Mouse (Mus musculus) forebrain, embryonic 12.5 days (tissue): Measurements from ENCODE around the gene Pon2. TPM values are rescaled to one million over a fixed set of nuclear protein-coding genes. Genes with fewer than 3 reads are reported as not detected.

Experiments
- ATAC-seq: fragments of 200-750 bp; cut with Nextera tagmentation; 2 replicates; pipeline ENCODE4 v1.8.0; 2017; ENCODE audit warnings: moderate TSS enrichment; ENCODE audit not compliant: low FRiP score
- H3K27ac ChIP-seq: fragments of 300-500 bp; sonication (generic); 2 replicates; pipeline ENCODE4 v1.5.1; 2016; ENCODE audit warnings: mild to moderate bottlenecking
- H3K27me3 ChIP-seq: fragments of 300-500 bp; sonication (generic); 2 replicates; pipeline ENCODE4 v1.6.1; 2016; ENCODE audit warnings: mild to moderate bottlenecking
- H3K36me3 ChIP-seq: fragments of 300-500 bp; sonication (generic); replicated peaks from 2 replicates; pipeline ENCODE4 v1.6.1; 2016; ENCODE audit warnings: mild to moderate bottlenecking
- H3K4me1 ChIP-seq: fragments of 300-500 bp; sonication (generic); 2 replicates; pipeline ENCODE4 v1.6.1; 2016
- H3K4me2 ChIP-seq: fragments of 300-500 bp; sonication (generic); 2 replicates; pipeline ENCODE4 v1.6.1; 2016; ENCODE audit warnings: mild to moderate bottlenecking, moderate library complexity
- H3K4me3 ChIP-seq: fragments of 300-500 bp; sonication (generic); replicated peaks from 2 replicates; pipeline ENCODE4 v1.5.1; 2016; ENCODE audit warnings: mild to moderate bottlenecking
- H3K9ac ChIP-seq: fragments of 300-500 bp; sonication (generic); 2 replicates; pipeline ENCODE4 v1.6.1; 2016; ENCODE audit warnings: mild to moderate bottlenecking
- H3K9me3 ChIP-seq: fragments of 300-500 bp; sonication (generic); 2 replicates; pipeline ENCODE4 v1.6.1; 2016
- WGBS: fragments of 180-500 bp; shearing (Covaris S2); methylation state at CpG from one replicate; pipeline ENCODE4 v1.1.7; 2016; 5-methylcytosine and 5-hydroxymethylcytosine counted together
- polyA plus RNA-seq: library from polyadenylated mRNA; unstranded; fragments of >200 nt; fragmentation: Nextera tagmentation; extraction: Ambion mirVana; gene quantifications from 2 replicates; pipeline ENCODE4 v1.2.1, GENCODE M21; 2016

Gene Pon2
- polyA plus RNA-seq, 1 experiment from 2014 or later, result 33.8 TPM

DNA sequence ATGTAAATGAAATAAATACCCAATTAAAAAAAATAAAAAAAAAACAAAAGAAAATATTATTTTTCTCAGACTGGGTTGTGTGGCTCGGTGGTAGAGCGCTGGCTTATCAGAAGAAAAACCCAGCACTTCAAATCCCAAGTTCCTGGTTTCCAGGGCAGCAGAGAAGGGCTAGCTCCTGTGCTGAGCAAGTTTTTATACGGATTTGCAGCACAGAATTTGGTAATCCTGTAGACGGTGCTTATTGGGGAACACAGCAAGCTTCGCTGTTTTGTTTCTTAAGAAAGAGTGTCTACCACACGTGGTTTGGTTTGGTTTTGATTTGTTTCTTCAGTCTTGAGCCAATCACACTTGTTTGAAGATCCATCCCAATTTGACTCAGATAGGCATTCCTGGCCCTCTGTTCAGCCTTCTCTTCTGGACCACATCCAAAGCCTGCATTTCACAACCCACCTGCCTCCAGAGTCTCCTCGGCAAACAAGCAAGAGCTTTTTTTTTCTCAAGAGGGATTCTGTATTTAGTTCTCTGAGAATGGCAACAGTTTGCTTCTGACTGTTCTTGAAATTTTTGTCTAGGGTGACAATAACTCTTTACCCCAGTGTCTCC is 11.4 kb upstream of the Pon2 start:
- ATAC-seq, result no peak
- Histone ChIP-seq H3K9ac (no peak overlapping the region), H3K27me3 (no peaks in the 10 kb centered on the region), H3K4me1 (no peaks in the 10 kb centered on the region), H3K36me3 (no peaks in the 10 kb centered on the region), H3K4me2 (no peak overlapping the region), H3K27ac (no peak overlapping the region), H3K9me3 (no peaks in the 10 kb centered on the region), H3K4me3 (no peak overlapping the region)
- 74% methylated on average over 7 of the region's 7 CpGs for WGBS

DNA sequence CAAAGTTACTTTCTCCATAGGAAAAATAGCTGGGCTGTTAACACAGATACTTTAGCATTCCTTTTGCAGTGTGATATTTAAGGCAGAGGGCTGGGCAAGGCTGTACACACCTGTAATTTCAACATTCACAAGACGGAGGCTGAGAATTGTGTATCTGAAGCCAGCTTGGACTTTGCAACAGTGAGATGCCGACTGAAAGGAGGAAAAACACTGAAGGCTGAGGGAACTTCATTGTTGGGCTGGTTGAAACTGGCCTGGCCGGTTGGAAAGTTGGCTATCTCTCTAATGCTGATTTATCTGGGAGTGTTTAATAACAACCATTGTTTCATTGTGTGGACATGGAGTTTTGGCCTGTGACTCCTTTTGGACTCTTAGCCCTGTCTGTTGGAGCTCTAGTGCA is 7.7 kb upstream of the Pon2 start:
- WGBS, result 81% methylated on average over 3 of the region's 3 CpGs
- no peak for ATAC-seq
- no peak overlapping the region for H3K4me2 ChIP-seq
- H3K9ac ChIP-seq, result no peak overlapping the region
- H3K27me3 ChIP-seq, result no peaks in the 10 kb centered on the region
- no peak overlapping the region for H3K4me3 ChIP-seq
- H3K9me3 ChIP-seq, result no peaks in the 10 kb centered on the region
- no peaks in the 10 kb centered on the region for H3K4me1 ChIP-seq
- H3K27ac ChIP-seq, result no peak overlapping the region
- no peaks in the 10 kb centered on the region for H3K36me3 ChIP-seq

DNA sequence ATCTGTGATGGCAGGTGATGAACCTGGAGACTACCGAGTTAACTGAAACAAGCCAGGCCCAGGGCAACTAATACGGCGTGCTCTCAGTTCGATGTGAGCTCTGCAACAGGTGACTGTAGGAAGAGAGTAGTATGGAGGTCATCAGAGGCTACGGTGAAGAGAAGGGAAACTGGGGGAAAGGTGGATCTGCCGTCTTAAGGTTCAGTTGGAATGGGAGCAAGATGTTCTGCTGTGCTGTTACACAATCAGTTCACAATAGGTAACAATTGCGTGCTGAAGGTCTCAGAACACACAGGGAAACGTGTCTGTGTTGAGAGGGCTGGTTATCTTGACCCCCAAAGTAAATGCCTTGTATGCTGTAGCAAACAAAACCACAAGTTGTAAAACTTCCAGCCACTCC is 6.7 kb upstream of the Pon2 start:
- WGBS, result 87% methylated on average over 8 of the region's 8 CpGs
- no peaks in the 10 kb centered on the region for H3K27me3 ChIP-seq
- no peak for ATAC-seq

DNA sequence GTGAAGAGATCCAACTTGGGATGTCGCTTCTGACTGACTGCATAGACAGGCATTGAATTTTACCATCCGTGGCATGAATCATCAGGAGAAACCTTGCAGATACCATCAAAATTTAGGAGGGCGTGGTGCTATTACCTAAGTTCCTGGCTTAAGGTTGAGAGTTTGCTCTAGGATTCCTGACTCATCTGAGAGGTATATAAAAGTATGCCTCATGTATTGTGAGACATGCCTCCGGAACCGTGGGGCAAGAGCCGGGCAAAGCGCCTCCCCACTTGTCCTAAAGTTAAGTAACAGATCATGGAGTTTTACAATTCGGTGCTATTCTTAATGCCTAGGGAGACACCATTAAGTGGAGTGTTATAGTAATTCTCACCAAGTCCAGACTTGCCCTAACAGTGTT is 2.4 kb upstream of the Pon2 start:
- Histone ChIP-seq H3K4me2 (no peak overlapping the region), H3K9me3 (no peaks in the 10 kb centered on the region), H3K4me1 (peaks cover 14% of the 10 kb centered on the region), H3K9ac (no peak overlapping the region), H3K27me3 (0 out of 2 replicates have a peak, but pooled peaks cover 3% of the 10 kb centered on the region), H3K4me3 (no peak overlapping the region), H3K36me3 (no peaks in the 10 kb centered on the region), H3K27ac (no peak overlapping the region)
- WGBS, result 93% methylated on average over 8 of the region's 8 CpGs
- ATAC-seq, result no peak

More for the DNA sequence above, 6.7 kb upstream of the Pon2 start:
- H3K27ac ChIP-seq, result no peak overlapping the region
- H3K4me3 ChIP-seq, result no peak overlapping the region
- H3K36me3 ChIP-seq, result no peaks in the 10 kb centered on the region
- H3K4me2 ChIP-seq, result no peak overlapping the region
- no peaks in the 10 kb centered on the region for H3K9me3 ChIP-seq
- H3K9ac ChIP-seq, result no peak overlapping the region
- no peaks in the 10 kb centered on the region for H3K4me1 ChIP-seq

DNA sequence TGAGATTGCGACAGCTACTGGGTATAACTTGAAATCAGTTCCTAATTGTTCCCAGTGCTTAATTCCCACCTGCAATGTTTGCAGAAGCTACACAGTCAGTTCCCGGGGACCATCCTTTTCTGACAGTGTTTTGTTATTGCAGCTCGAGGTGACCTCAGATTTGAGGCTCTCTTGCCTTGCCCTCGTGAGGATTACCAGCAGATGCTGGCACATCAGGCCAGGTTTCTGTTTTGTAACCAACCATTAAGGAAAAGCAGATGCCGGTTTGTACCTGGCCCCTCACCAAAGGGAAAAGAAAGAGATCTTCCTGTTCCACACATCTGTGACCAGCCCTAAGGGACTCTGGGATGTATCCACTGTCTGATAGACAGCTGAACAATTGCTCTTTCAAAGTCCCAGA is 1.3 kb upstream of the Pon2 start:
- Histone ChIP-seq H3K4me3 (no peak overlapping the region), H3K9ac (no peak overlapping the region), H3K27me3 (0 out of 2 replicates have a peak, but pooled peaks cover 3% of the 10 kb centered on the region), H3K4me1 (peaks cover 14% of the 10 kb centered on the region), H3K36me3 (no peaks in the 10 kb centered on the region), H3K27ac (no peak overlapping the region), H3K4me2 (no peak overlapping the region), H3K9me3 (no peaks in the 10 kb centered on the region)
- WGBS, result 65% methylated on average over 5 of the region's 5 CpGs
- ATAC-seq, result no peak

- 3% methylated on average over 24 of the region's 25 CpGs for WGBS
- Histone ChIP-seq H3K36me3 (no peaks in the 10 kb centered on the region), H3K4me3 (peak overlapping the region; percentile 64), H3K4me2 (peak overlapping the region; percentile 80), H3K9me3 (no peaks in the 10 kb centered on the region), H3K27me3 (0 out of 2 replicates have a peak, but pooled peaks cover 3% of the 10 kb centered on the region), H3K27ac (peak overlapping the region; percentile 93), H3K9ac (peak overlapping the region; percentile 83), H3K4me1 (peaks cover 14% of the 10 kb centered on the region)
- ATAC-seq, result peak; percentile 79
Observed at GRCm38 (mm10) chr6:5297321-5298091, 749 bp downstream of the Pon2 start.

- Histone ChIP-seq H3K36me3 (no peaks in the 10 kb centered on the region), H3K4me1 (peaks cover 21% of the 10 kb centered on the region), H3K9ac (no peak overlapping the region), H3K9me3 (no peaks in the 10 kb centered on the region), H3K4me2 (peak overlapping the region; percentile 80; the same call in 1 of the 2 replicates), H3K4me3 (no peak overlapping the region), H3K27ac (no peak overlapping the region), H3K27me3 (0 out of 2 replicates have a peak, but pooled peaks cover 3% of the 10 kb centered on the region)
- ATAC-seq, result no peak
- WGBS, result 87% methylated on average over 7 of the region's 7 CpGs
Observed at GRCm38 (mm10) chr6:5296067-5296466, 2.2 kb downstream of the Pon2 start.

GRCm38 (mm10) chr6:5294659-5295449 is 3.4 kb downstream of the Pon2 start:
- 94% methylated on average over 16 of the region's 16 CpGs for WGBS

GRCm38 (mm10) chr6:5292841-5293240 is 5.4 kb downstream of the Pon2 start:
- H3K9me3 ChIP-seq, result no peaks in the 10 kb centered on the region
- no peak overlapping the region for H3K4me2 ChIP-seq
- no peak overlapping the region for H3K27ac ChIP-seq
- H3K27me3 ChIP-seq, result no peaks in the 10 kb centered on the region
- H3K36me3 ChIP-seq, result no peaks in the 10 kb centered on the region
- H3K4me1 ChIP-seq, result peaks cover 19% of the 10 kb centered on the region
- ATAC-seq, result no peak
- 87% methylated on average over 5 of the region's 5 CpGs for WGBS
- no peak overlapping the region for H3K9ac ChIP-seq
- no peak overlapping the region for H3K4me3 ChIP-seq

More at GRCm38 (mm10) chr6:5294659-5295449, 3.4 kb downstream of the Pon2 start:
- ATAC-seq, result no peak
- no peak overlapping the region for H3K4me2 ChIP-seq
- H3K9ac ChIP-seq, result no peak overlapping the region
- no peaks in the 10 kb centered on the region for H3K36me3 ChIP-seq
- H3K9me3 ChIP-seq, result no peaks in the 10 kb centered on the region
- no peak overlapping the region for H3K27ac ChIP-seq
- peaks cover 21% of the 10 kb centered on the region for H3K4me1 ChIP-seq
- 0 out of 2 replicates have a peak, but pooled peaks cover 3% of the 10 kb centered on the region for H3K27me3 ChIP-seq
- H3K4me3 ChIP-seq, result no peak overlapping the region

DNA sequence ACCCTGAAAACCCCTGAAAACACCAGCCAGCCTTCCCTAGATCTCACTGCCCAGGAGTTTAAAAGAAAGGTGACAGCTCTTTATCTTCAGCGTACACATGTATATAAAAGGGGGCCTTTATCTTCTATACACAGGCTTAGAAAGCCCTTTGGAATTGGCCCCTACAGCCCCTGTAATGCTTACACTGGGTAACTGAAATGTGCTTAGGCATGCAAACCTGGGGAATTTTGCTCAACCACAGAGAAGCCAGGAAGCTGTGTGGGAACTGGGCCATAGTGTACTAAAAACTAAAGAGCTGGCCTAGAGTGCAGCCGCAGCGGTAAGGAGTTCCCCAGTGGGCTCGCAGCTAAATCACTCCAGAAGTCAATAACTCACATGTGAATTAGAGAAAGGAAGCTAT is 6.8 kb downstream of the Pon2 start:
- H3K4me2 ChIP-seq, result no peak overlapping the region
- WGBS, result 78% methylated on average over 4 of the region's 4 CpGs
- peaks cover 11% of the 10 kb centered on the region; the same call in 1 of the 2 replicates for H3K4me1 ChIP-seq
- no peak overlapping the region for H3K4me3 ChIP-seq
- no peaks in the 10 kb centered on the region for H3K9me3 ChIP-seq
- no peaks in the 10 kb centered on the region for H3K36me3 ChIP-seq
- ATAC-seq, result no peak
- 0 out of 2 replicates have a peak overlapping the region, but pooled peaks have one; percentile 2 for H3K27ac ChIP-seq
- H3K27me3 ChIP-seq, result no peaks in the 10 kb centered on the region
- H3K9ac ChIP-seq, result no peak overlapping the region

DNA sequence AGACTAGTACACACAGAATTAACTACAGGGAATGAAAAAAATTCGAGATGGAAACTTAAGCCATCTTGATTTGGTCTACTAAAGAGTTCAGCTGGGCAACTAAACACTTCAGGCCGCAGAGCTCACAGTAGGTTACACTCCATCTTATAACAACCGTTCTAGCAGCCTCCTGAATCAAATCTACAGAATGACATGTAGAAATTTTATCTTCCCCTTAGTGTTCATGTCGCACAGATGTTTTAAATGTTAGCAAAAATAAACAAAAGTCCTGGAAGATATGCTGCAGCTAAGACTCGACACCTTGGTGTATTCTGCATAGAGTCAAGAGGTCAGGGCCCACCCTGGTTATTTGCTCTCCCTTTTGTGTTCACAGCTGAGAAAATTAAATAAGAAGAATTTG is 10.3 kb downstream of the Pon2 start:
- Histone ChIP-seq H3K4me2 (no peak overlapping the region), H3K36me3 (no peaks in the 10 kb centered on the region), H3K4me1 (peaks cover 7% of the 10 kb centered on the region; the same call in 1 of the 2 replicates), H3K4me3 (no peak overlapping the region), H3K9ac (no peak overlapping the region), H3K9me3 (no peaks in the 10 kb centered on the region), H3K27ac (no peak overlapping the region), H3K27me3 (no peaks in the 10 kb centered on the region)
- no peak for ATAC-seq
- WGBS, result 80% methylated on average over 5 of the region's 5 CpGs

DNA sequence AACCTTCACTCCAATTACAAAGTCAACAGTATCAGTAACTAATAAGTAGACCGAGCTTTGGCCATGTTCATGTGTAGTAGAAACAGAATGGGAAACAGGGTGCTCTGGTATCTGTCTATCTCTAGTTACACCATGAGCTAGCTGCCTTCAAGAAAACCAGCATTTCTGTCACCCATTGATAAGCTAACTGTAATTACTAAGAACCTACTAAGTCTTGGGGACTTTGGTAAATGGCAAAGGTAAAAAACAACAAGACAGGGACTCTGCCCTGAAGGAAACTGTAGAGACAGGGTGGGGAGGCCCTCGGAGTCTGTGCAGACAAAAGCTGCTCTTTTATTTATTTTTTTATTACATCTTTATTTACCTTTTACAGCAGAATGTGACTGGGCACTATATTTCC is 10.9 kb downstream of the Pon2 start:
- Histone ChIP-seq H3K4me3 (no peak overlapping the region), H3K9me3 (no peaks in the 10 kb centered on the region), H3K27me3 (no peaks in the 10 kb centered on the region), H3K4me2 (no peak overlapping the region), H3K36me3 (no peaks in the 10 kb centered on the region), H3K27ac (no peak overlapping the region), H3K4me1 (peaks cover 12% of the 10 kb centered on the region), H3K9ac (no peak overlapping the region)
- WGBS, result 92% methylated on average over 2 of the region's 2 CpGs
- no peak for ATAC-seq
